Mouse (Mus musculus): ENCODE results near the gene Cd3d.

- TF ChIP-seq CTCF (IDR thresholded peaks at IDR 0.05; ENCODE audit: low read depth) (peak; percentile 92), EP300 (IDR thresholded peaks at IDR 0.05; ENCODE audit: low read depth) (no peak)
Observed at GRCm38 (mm10) chr9:45022800-45023199, 41.2 kb downstream of the Cd3d start.
